Mouse (Mus musculus) liver, adult 2 months (tissue): ENCODE results near the gene Snd1.

Source experiments
- CTCF ChIP-seq: fragments of 200-500 bp; IDR thresholded peaks from 2 replicates; pipeline ENCODE4 v1.5.1; 2011; ENCODE audit warnings: low read depth, low read length, control low read depth
- POLR2A ChIP-seq: fragments of 200-500 bp; IDR thresholded peaks from 2 replicates; pipeline ENCODE4 v1.6.1; 2011; ENCODE audit warnings: low read length, control low read depth; ENCODE audit not compliant: insufficient read depth; ENCODE audit errors: extremely low read depth

- TF ChIP-seq POLR2A (no peak), CTCF (no peak)
These were observed 210.8 kb downstream of the Snd1 start for GRCm38 (mm10) chr6:28685745-28686144.
